Mouse (Mus musculus): ENCODE measurements around the gene Slc1a2.

DNA sequence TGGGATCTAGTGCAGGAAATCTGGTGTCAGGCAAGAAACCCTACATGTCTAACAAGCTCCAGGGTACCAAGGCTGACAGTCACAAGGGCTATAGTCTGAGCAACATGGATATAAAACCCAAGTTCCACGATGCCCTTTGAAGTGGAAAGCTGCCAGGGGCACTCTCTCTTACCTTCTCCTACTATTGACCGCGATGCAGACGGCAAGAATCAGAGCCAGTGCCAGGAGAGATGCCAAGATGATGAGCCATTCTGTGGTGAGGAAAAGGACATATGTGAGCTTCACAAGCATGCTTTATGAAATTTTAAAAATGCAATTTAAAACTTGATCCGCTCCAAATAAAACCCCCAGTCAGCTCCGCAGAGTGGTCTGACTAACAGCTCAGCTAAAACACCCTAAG is 163.6 kb downstream of the Slc1a2 start:
- no peak for TF ChIP-seq CTCF (IDR thresholded peaks at IDR 0.05; ENCODE audit: insufficient read depth, low read length)
- no peak for TF ChIP-seq POLR2A (IDR thresholded peaks at IDR 0.05; ENCODE audit: borderline replicate concordance, extremely low read depth, low read depth, low read length)
